Comparison of ENCODE assay signal across 8 mouse cellular contexts in genomic region chr17:5923281-5923680, GRCm38 (mm10). TPM values are rescaled to one million over a fixed set of nuclear protein-coding genes. Genes with fewer than 3 reads are reported as not detected.
DNase-seq lines count a peak whose midpoint lies in the region.

No protein-coding gene starts in this region.

- peak; percentile 39 for DNase-seq in adrenal gland, postnatal 10 days
- DNase-seq in adrenal gland, postnatal 4 days (ENCODE audit: low spot score in 2 of 2), result no peak
- peak; percentile 26 to 77 for DNase-seq in layer of hippocampus, adult 18-20 months (ENCODE audit: low spot score in 2 of 2)
- DNase-seq in layer of hippocampus, adult 9-11 months, result no peak
- peak; percentile 46 for DNase-seq in adipocyte (ENCODE audit: low spot score)
- DNase-seq in layer of hippocampus, postnatal 10 days (ENCODE audit: low spot score in 2 of 2), result peak; percentile 57 to 69
- peak; percentile 49 for DNase-seq in right cerebral cortex, postnatal 4 days
- no peak for DNase-seq in gastrocnemius, adult 8-10 months (ENCODE audit: low spot score in 2 of 2)

RNA-seq across cellular contexts. Expression of gene Synj2, which starts 17.8 kb away (rescaled TPM):
- total RNA-seq in adrenal gland, postnatal 10 days (2021), result 10 to 100 TPM in 1 of 2 experiments, 1 to 10 TPM in 1; 8.2 to 15.4 TPM
- 10 to 100 TPM; 12.4 to 12.8 TPM for total RNA-seq in adrenal gland, postnatal 4 days (2021)
- 10 to 100 TPM; 71.8 to 73.5 TPM for total RNA-seq in layer of hippocampus, adult 18-20 months (2021)
- total RNA-seq in layer of hippocampus, postnatal 10 days (2021), result 10 to 100 TPM; 37.9 to 38.9 TPM
- 10 to 100 TPM; 27.1 to 40.6 (median 29.6) TPM for total RNA-seq in gastrocnemius, adult 8-10 months (2022)

Comparison
In these comparisons a context has a peak if more than half of its experiments do, and no peak if none do; other contexts are left out.
1. DNase-seq: peak in adrenal gland, postnatal 10 days (single experiment), layer of hippocampus, adult 18-20 months (2 of 2), adipocyte (single experiment), layer of hippocampus, postnatal 10 days (2 of 2) and right cerebral cortex, postnatal 4 days (single experiment); none in adrenal gland, postnatal 4 days (0 of 2), layer of hippocampus, adult 9-11 months (single experiment) and gastrocnemius, adult 8-10 months (0 of 2).